Mouse (Mus musculus) ovary, postnatal 36 days (tissue): ENCODE results near the gene Rpusd4.

Experiments
- DNase-seq: peaks from one replicate; pipeline ENCODE4 v3.0.0; 2022; ENCODE audit warnings: low spot score, mixed read lengths

The Rpusd4 gene

DNA sequence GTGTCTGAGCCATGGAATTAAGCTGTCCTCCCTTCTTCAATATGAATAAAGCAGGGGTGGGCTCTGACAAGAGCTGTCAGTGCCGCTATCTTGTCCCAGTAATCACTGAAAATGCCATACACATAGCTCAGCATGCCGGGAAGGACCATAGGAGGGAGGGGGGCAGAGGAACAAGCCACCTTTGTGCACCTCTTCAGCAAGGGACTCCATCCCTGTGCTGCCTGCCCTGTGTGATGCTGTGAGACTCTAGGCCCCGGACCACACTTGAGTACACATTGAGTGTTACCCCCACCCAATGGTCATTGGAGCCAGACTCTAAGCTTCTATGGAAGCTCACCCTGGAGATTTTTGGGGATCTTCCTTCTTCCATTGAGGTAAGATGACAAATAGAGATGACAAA, 18.7 kb downstream of the Rpusd4 start:
- no peak for DNase-seq

DNA sequence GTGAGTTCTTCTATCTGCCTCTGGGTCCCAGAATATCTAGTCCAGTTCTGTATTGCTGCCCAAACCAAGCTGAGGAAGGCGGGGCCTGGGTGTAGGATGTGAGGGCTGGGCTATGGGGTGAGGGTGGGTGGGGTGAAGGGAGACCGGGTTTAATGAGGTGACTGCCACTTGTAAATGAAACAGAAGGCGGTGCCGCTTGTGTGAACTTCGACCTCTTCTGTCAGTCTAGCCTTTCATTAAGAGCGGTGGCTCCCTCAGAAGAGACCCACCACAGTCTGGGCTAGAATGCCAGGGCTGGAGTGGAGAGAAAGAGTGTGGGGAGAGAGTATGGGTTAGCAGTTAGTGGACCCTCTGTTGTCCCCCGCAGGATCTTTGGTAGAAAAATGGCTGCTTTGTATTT, 22.3 kb downstream of the Rpusd4 start:
- no peak for DNase-seq

DNA sequence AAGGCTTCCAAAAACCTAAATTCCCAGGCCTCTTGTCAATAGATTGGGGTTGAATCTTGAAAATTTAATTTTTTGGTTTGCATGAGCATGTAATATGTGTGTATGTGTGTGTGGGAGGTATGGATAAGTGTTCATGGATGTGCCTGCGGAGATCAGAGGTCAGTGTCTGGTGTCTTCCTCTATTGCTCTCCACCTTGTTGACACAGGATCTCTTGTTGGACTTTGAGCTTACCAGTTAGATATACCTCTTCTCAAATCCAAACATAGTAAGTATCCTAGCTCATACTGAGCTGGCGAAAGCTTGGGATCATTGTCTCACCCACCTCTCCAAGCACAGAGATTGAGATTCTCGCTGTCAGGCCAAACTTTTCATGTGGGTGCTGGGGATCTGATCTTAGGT, 22.8 kb downstream of the Rpusd4 start:
- DNase-seq, result no peak

GRCm38 (mm10) chr9:35290916-35291315, 23.3 kb downstream of the Rpusd4 start:
- DNase-seq, result no peak

DNA sequence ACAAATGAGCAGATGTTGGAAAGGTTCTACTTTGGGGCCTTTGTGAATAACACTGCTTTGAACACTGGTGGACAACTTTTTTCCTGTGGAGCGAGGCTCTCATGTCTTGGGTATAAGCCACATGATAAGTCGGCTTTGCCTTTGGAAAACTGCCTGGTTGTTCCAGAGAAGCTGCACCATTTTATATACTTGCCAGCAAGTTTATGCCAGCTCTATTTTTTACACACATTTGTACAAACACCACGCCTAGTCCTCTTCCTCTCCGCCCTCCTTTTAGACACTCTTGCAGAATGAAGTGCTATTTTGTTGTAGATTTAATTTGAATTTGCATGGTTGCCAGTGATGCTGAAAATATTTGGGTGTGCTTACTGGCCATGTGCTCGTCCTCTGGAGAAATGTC, 25.8 kb downstream of the Rpusd4 start:
- no peak for DNase-seq

GRCm38 (mm10) chr9:35297791-35298190, 30.1 kb downstream of the Rpusd4 start:
- DNase-seq, result no peak

DNA sequence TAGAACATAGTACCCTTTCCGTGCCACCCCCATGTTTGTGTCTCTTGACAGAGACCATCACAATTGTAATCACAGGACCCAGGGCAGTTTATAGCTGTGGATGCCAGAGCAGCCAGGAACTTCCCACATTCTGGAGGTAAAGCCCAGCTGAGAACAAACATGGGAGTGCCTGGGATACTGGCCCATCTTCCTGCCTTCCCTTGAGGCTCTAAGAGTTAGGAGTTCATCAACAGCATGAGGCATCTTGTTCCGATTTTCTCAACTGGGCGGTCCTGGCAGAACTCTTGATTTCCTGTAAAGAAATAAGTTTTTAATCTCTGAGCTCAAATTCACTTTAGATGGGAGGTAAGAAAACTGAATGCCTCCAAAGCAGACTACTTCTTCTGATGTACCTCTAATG, 34.5 kb downstream of the Rpusd4 start:
- DNase-seq, result no peak

DNA sequence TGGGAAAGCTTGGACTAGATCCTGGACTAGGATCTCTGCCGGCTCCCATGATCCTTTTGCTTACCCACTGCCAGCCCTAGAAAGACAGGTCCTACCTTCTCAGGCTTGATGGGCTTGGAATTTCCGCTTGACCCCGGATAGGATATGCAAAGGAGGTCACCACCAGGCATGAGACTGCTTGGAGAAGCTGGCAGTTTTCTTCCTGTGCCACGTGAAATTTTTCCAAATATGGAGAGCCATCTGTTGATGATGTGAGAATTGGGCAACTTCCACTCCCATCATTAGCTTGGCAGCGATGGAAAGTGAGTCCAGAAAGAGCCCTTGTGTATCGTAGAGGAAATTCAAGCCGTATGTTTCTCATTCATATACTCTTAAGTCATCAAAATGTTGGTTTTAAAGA, 39.8 kb downstream of the Rpusd4 start:
- no peak for DNase-seq

- no peak for DNase-seq
Measured at GRCm38 (mm10) chr9:35310377-35310776, 42.7 kb downstream of the Rpusd4 start.

- DNase-seq, result peak; percentile 54
Measured at GRCm38 (mm10) chr9:35312516-35312915, 44.9 kb downstream of the Rpusd4 start.

DNA sequence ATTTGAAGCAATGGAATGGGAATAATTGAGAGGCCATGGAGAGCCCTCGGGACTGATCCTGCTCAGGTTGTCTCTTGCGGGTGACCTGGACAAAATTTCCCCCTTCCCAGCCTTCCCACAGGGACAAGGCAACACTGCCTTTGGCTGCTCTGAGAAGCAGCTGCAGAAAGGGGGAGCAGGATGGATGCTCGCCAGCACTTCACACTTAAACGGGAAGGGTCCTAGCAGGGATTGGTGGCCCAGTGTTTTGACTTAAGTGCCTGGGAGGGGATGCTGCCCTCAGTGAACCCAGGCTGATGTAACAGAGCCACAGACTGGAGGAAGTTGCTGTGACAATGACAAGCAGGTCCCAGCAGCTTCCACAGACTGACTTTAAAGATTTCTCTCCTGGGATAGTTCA, 45.9 kb downstream of the Rpusd4 start:
- no peak for DNase-seq

- no peak for DNase-seq
Measured at GRCm38 (mm10) chr9:35314254-35314653, 46.6 kb downstream of the Rpusd4 start.

DNA sequence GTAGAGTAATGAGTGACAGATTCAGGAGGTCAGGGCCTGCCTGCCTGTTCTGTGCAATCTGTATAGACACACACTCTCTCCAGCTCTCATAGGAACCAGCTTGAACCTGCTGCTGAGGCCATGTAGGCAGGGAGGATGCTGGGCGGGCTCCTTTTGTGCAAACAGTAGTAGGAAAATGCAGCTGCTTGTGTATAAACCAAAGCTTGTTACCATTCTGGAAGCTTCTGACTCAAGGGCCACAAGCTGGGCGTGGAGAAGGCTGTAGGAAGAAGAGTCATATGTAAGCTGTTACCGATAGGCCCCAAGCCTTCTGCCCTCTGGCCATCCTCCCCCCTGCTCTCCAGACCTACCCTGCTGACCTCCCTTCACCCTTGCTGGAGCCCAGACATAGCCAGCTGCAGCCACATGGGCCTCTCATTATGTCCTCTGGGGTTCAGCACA, 49.1 kb downstream of the Rpusd4 start:
- DNase-seq, result no peak

GRCm38 (mm10) chr9:35317233-35317980, 49.7 kb downstream of the Rpusd4 start:
- no peak for DNase-seq

DNA sequence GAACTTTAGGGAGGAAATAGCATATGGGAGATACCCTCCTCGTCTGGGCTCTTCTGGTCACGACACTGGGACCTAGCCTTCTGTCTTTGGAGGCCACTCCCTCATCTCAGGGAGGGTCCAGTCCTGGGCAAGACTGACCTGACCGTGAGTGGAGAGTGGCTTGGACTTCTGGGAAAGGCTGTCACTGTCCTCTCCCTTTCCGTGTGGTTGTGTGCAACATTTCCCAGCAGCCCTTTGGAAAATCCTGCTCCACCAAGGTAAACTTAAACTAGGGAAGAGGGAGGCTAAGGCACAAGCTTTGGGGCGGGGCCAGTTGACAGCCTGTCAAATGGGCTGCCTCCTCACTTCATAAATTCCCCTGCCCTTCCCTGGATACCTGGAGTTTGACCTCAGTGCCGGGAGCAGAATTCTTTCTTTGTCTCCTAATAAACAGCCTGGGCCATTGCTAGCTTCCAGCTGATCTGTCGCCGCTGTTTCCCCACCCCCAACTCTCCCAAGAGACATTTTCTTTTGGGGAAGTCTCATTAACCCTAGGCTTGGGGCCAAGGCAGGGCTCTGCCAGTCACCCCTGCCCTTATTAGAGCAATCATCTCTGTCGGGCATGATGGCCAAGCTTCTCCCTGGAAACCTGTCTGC, 51.0 kb downstream of the Rpusd4 start:
- DNase-seq, result no peak

- DNase-seq, result no peak
Measured at GRCm38 (mm10) chr9:35320288-35320687, 52.6 kb downstream of the Rpusd4 start.

DNA sequence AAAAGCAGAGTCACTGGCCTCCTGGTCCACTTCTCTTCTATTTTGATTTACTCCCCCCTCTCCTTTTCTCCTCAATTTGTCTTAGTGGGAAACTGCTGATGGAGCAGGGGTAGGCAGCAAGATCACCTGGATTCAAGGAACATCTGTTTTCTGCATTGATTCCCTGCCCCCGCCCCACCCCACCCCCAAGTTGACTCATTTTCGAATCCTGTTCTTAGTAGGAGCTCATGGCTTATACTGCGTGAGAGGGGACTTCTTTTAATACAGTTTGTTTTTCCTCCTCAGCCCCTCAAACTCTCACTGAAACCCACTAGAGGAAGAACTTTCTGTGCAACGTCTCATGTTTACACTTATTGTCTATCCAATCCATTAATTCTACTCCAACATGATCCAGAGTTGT, 56.3 kb downstream of the Rpusd4 start:
- DNase-seq, result no peak

DNA sequence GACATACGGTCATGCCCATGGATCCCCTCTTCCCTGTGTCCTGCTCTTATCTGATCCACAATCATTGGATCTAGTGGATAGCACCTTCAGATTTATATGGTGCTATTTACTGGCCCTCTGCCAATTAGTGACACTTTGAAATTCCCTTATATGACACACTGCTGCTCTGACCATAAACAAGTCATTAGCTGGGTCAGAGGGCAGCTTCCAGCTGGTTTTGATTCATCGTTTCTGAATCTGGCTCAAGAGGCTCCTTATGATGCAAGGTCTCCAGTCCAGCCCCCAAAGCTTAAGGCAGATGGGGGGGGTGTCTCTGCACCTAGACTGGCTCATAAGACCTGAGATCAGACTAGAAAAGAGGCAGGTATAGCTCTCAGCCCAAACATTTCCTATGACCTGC, 56.9 kb downstream of the Rpusd4 start:
- no peak for DNase-seq

GRCm38 (mm10) chr9:35326644-35327263, 59.1 kb downstream of the Rpusd4 start:
- no peak for DNase-seq
